Mouse (Mus musculus): ENCODE data around the gene Spata32. TPM values are rescaled to one million over a fixed set of nuclear protein-coding genes. Genes with fewer than 3 reads are reported as not detected.
A peak's percentile ranks its signal among the peaks of the same experiment; 100 is the strongest.

The Spata32 gene
- polyA plus RNA-seq, 1 experiment from 2014 or later, result 0.92 TPM

- no peak for ATAC-seq (ENCODE audit: low read depth)
- peak overlapping the region; percentile 51 for H3K4me2 ChIP-seq (ENCODE audit: low read depth, low read length)
- H3K36me3 ChIP-seq (ENCODE audit: control insufficient read depth, insufficient read depth, low read length), result 0 out of 2 replicates have a peak, but pooled peaks cover 4% of the 10 kb centered on the region
- H3K4me1 ChIP-seq (ENCODE audit: control insufficient read depth, insufficient read depth, low read length), result 0 out of 2 replicates have a peak, but pooled peaks cover 5% of the 10 kb centered on the region
- peak overlapping the region; percentile 29; the same call in 1 of the 2 replicates for H3K9ac ChIP-seq (replicated peaks; ENCODE audit: low read depth, low read length)
- H3K4me3 ChIP-seq (ENCODE audit: low read depth, low read length), result peak overlapping the region; percentile 25
- WGBS, result 9% methylated on average over 28 of the region's 28 CpGs
- no peak overlapping the region for H3K27ac ChIP-seq (ENCODE audit: low read depth, low read length)
- no peaks in the 10 kb centered on the region for H3K9me3 ChIP-seq (ENCODE audit: control insufficient read depth, low read length)
- H3K27me3 ChIP-seq (ENCODE audit: control insufficient read depth, insufficient read depth, low read length), result peaks cover 61% of the 10 kb centered on the region
Measured at GRCm38 (mm10) chr11:103192230-103192955, 25.8 kb downstream of the Spata32 start.

GRCm38 (mm10) chr11:103184891-103185290 lies 33.3 kb downstream of the Spata32 start:
- Histone ChIP-seq H3K27me3 (ENCODE audit: control insufficient read depth, insufficient read depth, low read length) (no peaks in the 10 kb centered on the region), H3K9me3 (ENCODE audit: control insufficient read depth, low read length) (no peaks in the 10 kb centered on the region), H3K27ac (ENCODE audit: low read depth, low read length) (no peak overlapping the region), H3K4me2 (ENCODE audit: low read depth, low read length) (no peak overlapping the region), H3K4me1 (ENCODE audit: control insufficient read depth, insufficient read depth, low read length) (no peaks in the 10 kb centered on the region), H3K36me3 (ENCODE audit: control insufficient read depth, insufficient read depth, low read length) (no peaks in the 10 kb centered on the region), H3K9ac (replicated peaks; ENCODE audit: low read depth, low read length) (no peak overlapping the region), H3K4me3 (ENCODE audit: low read depth, low read length) (no peak overlapping the region)
- WGBS, result 32% methylated on average over 2 of the region's 2 CpGs
- ATAC-seq (ENCODE audit: low read depth), result no peak

GRCm38 (mm10) chr11:103181911-103182310 lies 36.3 kb downstream of the Spata32 start:
- no peak overlapping the region for H3K27ac ChIP-seq (ENCODE audit: low read depth, low read length)
- H3K4me2 ChIP-seq (ENCODE audit: low read depth, low read length), result no peak overlapping the region
- H3K9me3 ChIP-seq (ENCODE audit: control insufficient read depth, low read length), result no peaks in the 10 kb centered on the region
- no peaks in the 10 kb centered on the region for H3K4me1 ChIP-seq (ENCODE audit: control insufficient read depth, insufficient read depth, low read length)
- no peak overlapping the region for H3K4me3 ChIP-seq (ENCODE audit: low read depth, low read length)
- no peaks in the 10 kb centered on the region for H3K36me3 ChIP-seq (ENCODE audit: control insufficient read depth, insufficient read depth, low read length)
- WGBS, result 74% methylated on average over 3 of the region's 3 CpGs
- H3K27me3 ChIP-seq (ENCODE audit: control insufficient read depth, insufficient read depth, low read length), result no peaks in the 10 kb centered on the region
- ATAC-seq (ENCODE audit: low read depth), result no peak
- no peak overlapping the region for H3K9ac ChIP-seq (replicated peaks; ENCODE audit: low read depth, low read length)

GRCm38 (mm10) chr11:103181349-103181748 lies 36.9 kb downstream of the Spata32 start:
- no peaks in the 10 kb centered on the region for H3K36me3 ChIP-seq (ENCODE audit: control insufficient read depth, insufficient read depth, low read length)
- no peak overlapping the region for H3K9ac ChIP-seq (replicated peaks; ENCODE audit: low read depth, low read length)
- 82% methylated on average over 9 of the region's 9 CpGs for WGBS
- no peak overlapping the region for H3K4me2 ChIP-seq (ENCODE audit: low read depth, low read length)
- no peak for ATAC-seq (ENCODE audit: low read depth)
- H3K4me3 ChIP-seq (ENCODE audit: low read depth, low read length), result no peak overlapping the region
- no peak overlapping the region for H3K27ac ChIP-seq (ENCODE audit: low read depth, low read length)
- H3K9me3 ChIP-seq (ENCODE audit: control insufficient read depth, low read length), result no peaks in the 10 kb centered on the region
- no peaks in the 10 kb centered on the region for H3K27me3 ChIP-seq (ENCODE audit: control insufficient read depth, insufficient read depth, low read length)
- H3K4me1 ChIP-seq (ENCODE audit: control insufficient read depth, insufficient read depth, low read length), result no peaks in the 10 kb centered on the region

- WGBS, result 88% methylated on average over 1 of the region's 1 CpGs
- no peaks in the 10 kb centered on the region for H3K9me3 ChIP-seq (ENCODE audit: control insufficient read depth, low read length)
- H3K4me2 ChIP-seq (ENCODE audit: low read depth, low read length), result no peak overlapping the region
- no peak overlapping the region for H3K27ac ChIP-seq (ENCODE audit: low read depth, low read length)
- H3K4me3 ChIP-seq (ENCODE audit: low read depth, low read length), result no peak overlapping the region
- ATAC-seq (ENCODE audit: low read depth), result no peak
- no peak overlapping the region for H3K9ac ChIP-seq (replicated peaks; ENCODE audit: low read depth, low read length)
- H3K27me3 ChIP-seq (ENCODE audit: control insufficient read depth, insufficient read depth, low read length), result no peaks in the 10 kb centered on the region
- no peaks in the 10 kb centered on the region for H3K4me1 ChIP-seq (ENCODE audit: control insufficient read depth, insufficient read depth, low read length)
- H3K36me3 ChIP-seq (ENCODE audit: control insufficient read depth, insufficient read depth, low read length), result no peaks in the 10 kb centered on the region
Measured at GRCm38 (mm10) chr11:103180426-103180825, 37.8 kb downstream of the Spata32 start.

GRCm38 (mm10) chr11:103178748-103179147 lies 39.5 kb downstream of the Spata32 start:
- WGBS, result 84% methylated on average over 8 of the region's 8 CpGs
- Histone ChIP-seq H3K36me3 (ENCODE audit: control insufficient read depth, insufficient read depth, low read length) (no peaks in the 10 kb centered on the region), H3K27ac (ENCODE audit: low read depth, low read length) (no peak overlapping the region), H3K4me2 (ENCODE audit: low read depth, low read length) (no peak overlapping the region), H3K9me3 (ENCODE audit: control insufficient read depth, low read length) (no peaks in the 10 kb centered on the region), H3K4me1 (ENCODE audit: control insufficient read depth, insufficient read depth, low read length) (no peaks in the 10 kb centered on the region), H3K27me3 (ENCODE audit: control insufficient read depth, insufficient read depth, low read length) (no peaks in the 10 kb centered on the region), H3K4me3 (ENCODE audit: low read depth, low read length) (no peak overlapping the region), H3K9ac (replicated peaks; ENCODE audit: low read depth, low read length) (no peak overlapping the region)
- no peak for ATAC-seq (ENCODE audit: low read depth)

GRCm38 (mm10) chr11:103177815-103178485 lies 40.3 kb downstream of the Spata32 start:
- no peak for ATAC-seq (ENCODE audit: low read depth)
- no peak overlapping the region for H3K4me3 ChIP-seq (ENCODE audit: low read depth, low read length)

GRCm38 (mm10) chr11:103177216-103177615 lies 41.0 kb downstream of the Spata32 start:
- H3K36me3 ChIP-seq (ENCODE audit: control insufficient read depth, insufficient read depth, low read length), result no peaks in the 10 kb centered on the region

More at GRCm38 (mm10) chr11:103177815-103178485, 40.3 kb downstream of the Spata32 start:
- Histone ChIP-seq H3K27me3 (ENCODE audit: control insufficient read depth, insufficient read depth, low read length) (peaks cover 2% of the 10 kb centered on the region; the same call in 1 of the 2 replicates), H3K4me1 (ENCODE audit: control insufficient read depth, insufficient read depth, low read length) (no peaks in the 10 kb centered on the region), H3K27ac (ENCODE audit: low read depth, low read length) (no peak overlapping the region), H3K36me3 (ENCODE audit: control insufficient read depth, insufficient read depth, low read length) (no peaks in the 10 kb centered on the region), H3K4me2 (ENCODE audit: low read depth, low read length) (no peak overlapping the region), H3K9ac (replicated peaks; ENCODE audit: low read depth, low read length) (no peak overlapping the region), H3K9me3 (ENCODE audit: control insufficient read depth, low read length) (no peaks in the 10 kb centered on the region)
- 85% methylated on average over 15 of the region's 15 CpGs for WGBS

GRCm38 (mm10) chr11:103176510-103176909 lies 41.7 kb downstream of the Spata32 start:
- Histone ChIP-seq H3K4me2 (ENCODE audit: low read depth, low read length) (no peak overlapping the region), H3K4me3 (ENCODE audit: low read depth, low read length) (no peak overlapping the region), H3K27ac (ENCODE audit: low read depth, low read length) (no peak overlapping the region), H3K4me1 (ENCODE audit: control insufficient read depth, insufficient read depth, low read length) (0 out of 2 replicates have a peak, but pooled peaks cover 4% of the 10 kb centered on the region), H3K36me3 (ENCODE audit: control insufficient read depth, insufficient read depth, low read length) (no peaks in the 10 kb centered on the region), H3K9ac (replicated peaks; ENCODE audit: low read depth, low read length) (no peak overlapping the region), H3K9me3 (ENCODE audit: control insufficient read depth, low read length) (no peaks in the 10 kb centered on the region), H3K27me3 (ENCODE audit: control insufficient read depth, insufficient read depth, low read length) (peaks cover 4% of the 10 kb centered on the region; the same call in 1 of the 2 replicates)
- 88% methylated on average over 1 of the region's 1 CpGs for WGBS
- ATAC-seq (ENCODE audit: low read depth), result no peak

More at GRCm38 (mm10) chr11:103177216-103177615, 41.0 kb downstream of the Spata32 start:
- no peaks in the 10 kb centered on the region for H3K9me3 ChIP-seq (ENCODE audit: control insufficient read depth, low read length)
- no peak overlapping the region for H3K4me3 ChIP-seq (ENCODE audit: low read depth, low read length)
- 86% methylated on average over 5 of the region's 5 CpGs for WGBS
- H3K27me3 ChIP-seq (ENCODE audit: control insufficient read depth, insufficient read depth, low read length), result peaks cover 4% of the 10 kb centered on the region; the same call in 1 of the 2 replicates
- H3K4me2 ChIP-seq (ENCODE audit: low read depth, low read length), result no peak overlapping the region
- ATAC-seq (ENCODE audit: low read depth), result no peak
- H3K4me1 ChIP-seq (ENCODE audit: control insufficient read depth, insufficient read depth, low read length), result no peaks in the 10 kb centered on the region
- H3K27ac ChIP-seq (ENCODE audit: low read depth, low read length), result no peak overlapping the region
- no peak overlapping the region for H3K9ac ChIP-seq (replicated peaks; ENCODE audit: low read depth, low read length)

Data from neural tube, embryonic 14.5 days (tissue).